Mouse (Mus musculus) E14TG2a.4 (cell line): ENCODE data around the gene S1pr5.

Experiments used
- H3K27me3 ChIP-seq: 2 replicates; pipeline ENCODE4 v1.6.1; 2014; ENCODE audit warnings: low read length, control low read depth; ENCODE audit not compliant: insufficient read depth
- H3K36me3 ChIP-seq: 2 replicates; pipeline ENCODE4 v1.6.1; 2014; ENCODE audit warnings: low read length, control low read depth; ENCODE audit not compliant: insufficient read depth
- H3K4me1 ChIP-seq: replicated peaks from 2 replicates; pipeline ENCODE4 v1.6.1; 2014; ENCODE audit warnings: low read depth, low read length, control low read depth
- H3K4me3 ChIP-seq: replicated peaks from 2 replicates; pipeline ENCODE4 v1.5.1; 2014; ENCODE audit warnings: mild to moderate bottlenecking, low read length
- H3K9me3 ChIP-seq: 2 replicates; pipeline ENCODE4 v1.6.1; 2014; ENCODE audit warnings: low read length, control low read depth
- CTCF ChIP-seq: conservative IDR thresholded peaks from 2 replicates; pipeline ENCODE4 v1.5.1; 2014; ENCODE audit warnings: low read length
- NANOG ChIP-seq: IDR thresholded peaks from 2 replicates; pipeline ENCODE4 v1.6.1; 2014; ENCODE audit warnings: borderline replicate concordance, low read length, mixed read lengths
- POU5F1 ChIP-seq: IDR thresholded peaks from 2 replicates; pipeline ENCODE4 v1.6.1; 2014; ENCODE audit warnings: low read length, borderline replicate concordance

S1pr5 gene

GRCm38 (mm10) chr9:21246342-21246741, 1.9 kb downstream of the S1pr5 start:
- Histone ChIP-seq H3K9me3 (no peaks in the 10 kb centered on the region), H3K36me3 (no peaks in the 10 kb centered on the region), H3K4me1 (peaks cover 54% of the 10 kb centered on the region), H3K27me3 (peaks cover 84% of the 10 kb centered on the region), H3K4me3 (no peak overlapping the region)
- TF ChIP-seq NANOG (no peak), POU5F1 (no peak), CTCF (no peak)

GRCm38 (mm10) chr9:21245113-21245487, 3.1 kb downstream of the S1pr5 start:
- no peaks in the 10 kb centered on the region for H3K9me3 ChIP-seq
- TF ChIP-seq CTCF (no peak), POU5F1 (no peak), NANOG (no peak)
- H3K4me1 ChIP-seq, result peaks cover 55% of the 10 kb centered on the region
- H3K4me3 ChIP-seq, result peak overlapping the region; percentile 78
- peaks cover 79% of the 10 kb centered on the region for H3K27me3 ChIP-seq
- no peaks in the 10 kb centered on the region for H3K36me3 ChIP-seq

GRCm38 (mm10) chr9:21244428-21245112, 3.7 kb downstream of the S1pr5 start:
- TF ChIP-seq POU5F1 (no peak), NANOG (no peak), CTCF (no peak)

GRCm38 (mm10) chr9:21243826-21244427, 4.3 kb downstream of the S1pr5 start:
- Histone ChIP-seq H3K36me3 (no peaks in the 10 kb centered on the region), H3K9me3 (no peaks in the 10 kb centered on the region), H3K4me3 (peak overlapping the region; percentile 78), H3K4me1 (peaks cover 56% of the 10 kb centered on the region), H3K27me3 (peaks cover 68% of the 10 kb centered on the region)
- no peak for TF ChIP-seq CTCF
- no peak for TF ChIP-seq POU5F1
- no peak for TF ChIP-seq NANOG

More at GRCm38 (mm10) chr9:21244428-21245112, 3.7 kb downstream of the S1pr5 start:
- peaks cover 55% of the 10 kb centered on the region for H3K4me1 ChIP-seq
- peak overlapping the region; percentile 78 for H3K4me3 ChIP-seq
- no peaks in the 10 kb centered on the region for H3K36me3 ChIP-seq
- peaks cover 74% of the 10 kb centered on the region for H3K27me3 ChIP-seq
- H3K9me3 ChIP-seq, result no peaks in the 10 kb centered on the region

- TF ChIP-seq CTCF, result peak; percentile 100
- TF ChIP-seq POU5F1, result no peak
- TF ChIP-seq NANOG, result no peak
- Histone ChIP-seq H3K4me1 (peaks cover 60% of the 10 kb centered on the region), H3K9me3 (no peaks in the 10 kb centered on the region), H3K36me3 (peaks cover 11% of the 10 kb centered on the region), H3K4me3 (no peak overlapping the region), H3K27me3 (peaks cover 47% of the 10 kb centered on the region)
Measured at GRCm38 (mm10) chr9:21241343-21241742, 6.9 kb downstream of the S1pr5 start.

GRCm38 (mm10) chr9:21239465-21239848, 8.8 kb downstream of the S1pr5 start:
- H3K4me1 ChIP-seq, result peaks cover 68% of the 10 kb centered on the region
- no peaks in the 10 kb centered on the region for H3K9me3 ChIP-seq
- H3K36me3 ChIP-seq, result peaks cover 29% of the 10 kb centered on the region
- TF ChIP-seq CTCF (no peak), NANOG (no peak), POU5F1 (no peak)
- H3K27me3 ChIP-seq, result peaks cover 28% of the 10 kb centered on the region
- H3K4me3 ChIP-seq, result peak overlapping the region; percentile 92

GRCm38 (mm10) chr9:21238733-21239464, 9.3 kb downstream of the S1pr5 start, which contains the start of gene Keap1:
Gene Keap1, minus strand, starts transcription at chr9:21239361.
- Histone ChIP-seq H3K36me3 (peaks cover 33% of the 10 kb centered on the region), H3K9me3 (no peaks in the 10 kb centered on the region), H3K27me3 (peaks cover 25% of the 10 kb centered on the region), H3K4me3 (peak within 1 kb of the TSS; percentile 92), H3K4me1 (peaks cover 69% of the 10 kb centered on the region)
- TF ChIP-seq CTCF (no peak), POU5F1 (no peak), NANOG (no peak)

GRCm38 (mm10) chr9:21238004-21238732, 10.1 kb downstream of the S1pr5 start:
- H3K36me3 ChIP-seq, result peaks cover 41% of the 10 kb centered on the region

More at GRCm38 (mm10) chr9:21238004-21238732, 10.1 kb downstream of the S1pr5 start:
- peaks cover 25% of the 10 kb centered on the region for H3K27me3 ChIP-seq
- H3K9me3 ChIP-seq, result no peaks in the 10 kb centered on the region
- TF ChIP-seq NANOG, result no peak
- no peak for TF ChIP-seq CTCF
- TF ChIP-seq POU5F1, result no peak
- peak overlapping the region; percentile 92 for H3K4me3 ChIP-seq
- H3K4me1 ChIP-seq, result peaks cover 70% of the 10 kb centered on the region
